Mouse (Mus musculus): ENCODE measurements around the gene Ccnq.

- no peak for TF ChIP-seq CTCF (IDR thresholded peaks at IDR 0.05)
- TF ChIP-seq EP300 (IDR thresholded peaks at IDR 0.05): no peak
These were observed at the start of gene Ccnq for GRCm38 (mm10) chr11:78750885-78751842.
